12 mouse cellular contexts compared by ENCODE assay signal in genomic region chr5:140065281-140065945, GRCm38 (mm10).
"Had no signal": no experiment of that assay in that cellular context is flagged by ENCODE, and none has a peak within 500 bp of the region (broad histone marks: within the 10 kb centered on the region; RNA-seq: fewer than 3 reads in every experiment).

No protein-coding gene starts in this region.

- H3K4me3 ChIP-seq: limb, embryonic 12.5 days; liver, embryonic 13.5 days; lung, embryonic 15.5 days; midbrain, embryonic 10.5 days; midbrain, embryonic 15.5 days; neural tube, embryonic 13.5 days had no signal

- H3K36me3 ChIP-seq: lung, embryonic 15.5 days; midbrain, embryonic 15.5 days had no signal

- H3K9ac ChIP-seq: limb, embryonic 12.5 days; liver, embryonic 13.5 days; liver, postnatal 0 days; lung, embryonic 15.5 days; midbrain, embryonic 15.5 days; neural tube, embryonic 13.5 days had no signal

- H3K9me3 ChIP-seq: limb, embryonic 12.5 days; liver, embryonic 13.5 days; lung, embryonic 15.5 days; midbrain, embryonic 10.5 days; midbrain, embryonic 15.5 days; neural tube, embryonic 13.5 days had no signal

- H3K27me3 ChIP-seq: limb, embryonic 12.5 days; liver, embryonic 13.5 days; lung, embryonic 15.5 days; midbrain, embryonic 15.5 days; neural tube, embryonic 13.5 days had no signal

- ATAC-seq: liver, postnatal 0 days; midbrain, embryonic 15.5 days had no signal

- H3K4me2 ChIP-seq: limb, embryonic 12.5 days; liver, embryonic 13.5 days; lung, embryonic 15.5 days; midbrain, embryonic 15.5 days; neural tube, embryonic 13.5 days had no signal

- H3K27ac ChIP-seq: kidney, postnatal 0 days; limb, embryonic 12.5 days; liver, embryonic 13.5 days; lung, embryonic 15.5 days; midbrain, embryonic 10.5 days; midbrain, embryonic 15.5 days; neural tube, embryonic 13.5 days had no signal

- H3K4me1 ChIP-seq: liver, embryonic 13.5 days; midbrain, embryonic 10.5 days had no signal

- DNase-seq: liver; liver, embryonic 13.5 days; liver, postnatal 0 days; lung, postnatal 14 days; right cerebral cortex, postnatal 14 days; thymus, postnatal 36 days had no signal
